Mouse (Mus musculus): ENCODE measurements around the gene Mycbp2.

The Mycbp2 gene

DNA sequence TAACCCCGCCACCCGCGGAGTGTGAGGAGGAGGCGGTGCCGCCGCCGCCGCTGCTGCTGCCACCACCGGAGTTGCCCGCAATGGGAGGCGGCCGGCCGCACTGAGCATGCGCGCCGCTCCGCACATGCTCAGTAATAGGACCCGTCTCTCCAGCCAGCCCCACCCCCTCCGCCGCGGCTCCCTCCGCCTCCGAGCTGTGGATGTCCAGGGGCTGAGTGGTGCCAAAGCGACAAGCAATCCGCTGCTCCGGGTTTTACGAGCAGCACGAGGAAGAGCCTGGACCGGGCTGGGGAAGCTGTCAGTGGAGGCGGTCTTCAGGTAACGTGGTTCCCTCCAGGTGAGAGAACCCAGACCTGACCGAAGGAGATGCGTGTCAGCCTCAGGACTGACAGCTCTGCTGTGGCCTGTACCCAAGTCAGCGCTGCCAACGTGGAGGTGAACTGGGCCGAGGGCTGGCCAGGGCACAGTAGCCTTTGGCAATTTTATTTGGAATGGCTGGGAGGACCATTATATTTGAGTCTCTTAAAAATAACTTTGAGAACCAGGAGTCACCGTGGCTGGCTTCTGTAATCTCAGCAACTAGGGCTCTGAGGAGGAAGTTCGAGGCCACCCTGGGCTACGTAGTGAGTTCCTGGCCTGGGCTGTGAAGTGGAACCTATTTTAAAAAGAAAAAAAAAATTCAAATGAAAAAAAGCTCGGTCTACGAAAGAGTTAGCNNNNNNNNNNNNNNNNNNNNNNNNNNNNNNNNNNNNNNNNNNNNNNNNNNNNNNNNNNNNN, at the start of gene Mycbp2:
Gene Mycbp2, minus strand, starts transcription at position 86 of the 777 bp plus-strand sequence.
- DNase-seq: peak; percentile 98

GRCm38 (mm10) chr14:103392391-103392790, 45.8 kb upstream of the Mycbp2 start:
- DNase-seq: no peak

GRCm38 (mm10) chr14:103387431-103387830, 40.8 kb upstream of the Mycbp2 start:
- no peak for DNase-seq

- no peak for DNase-seq
Measured at GRCm38 (mm10) chr14:103386871-103387270, 40.3 kb upstream of the Mycbp2 start.

- peak; percentile 61 for DNase-seq
Measured at GRCm38 (mm10) chr14:103385084-103385610, 38.5 kb upstream of the Mycbp2 start.

- no peak for DNase-seq
Measured at GRCm38 (mm10) chr14:103378703-103379102, 32.1 kb upstream of the Mycbp2 start.

DNA sequence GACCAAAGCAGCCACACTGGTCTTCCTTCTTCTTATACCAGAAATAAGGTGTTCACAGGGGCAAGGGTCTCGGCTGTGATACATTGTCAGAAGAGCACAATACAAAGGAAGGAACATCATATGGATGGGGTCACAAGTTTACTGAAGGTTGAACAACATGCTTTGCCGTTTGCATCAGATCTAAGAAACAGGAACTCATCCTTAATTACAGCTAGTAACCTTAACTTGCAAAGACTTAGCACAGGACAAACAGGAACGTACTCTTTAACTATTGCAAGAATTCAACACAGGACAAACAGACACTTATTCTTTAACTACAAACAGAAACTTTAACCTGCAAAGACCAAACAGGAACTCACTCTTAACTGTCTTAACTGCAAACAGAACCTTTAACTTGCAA, 30.2 kb upstream of the Mycbp2 start:
- DNase-seq: no peak

GRCm38 (mm10) chr14:103375523-103375922, 28.9 kb upstream of the Mycbp2 start:
- no peak for DNase-seq

DNA sequence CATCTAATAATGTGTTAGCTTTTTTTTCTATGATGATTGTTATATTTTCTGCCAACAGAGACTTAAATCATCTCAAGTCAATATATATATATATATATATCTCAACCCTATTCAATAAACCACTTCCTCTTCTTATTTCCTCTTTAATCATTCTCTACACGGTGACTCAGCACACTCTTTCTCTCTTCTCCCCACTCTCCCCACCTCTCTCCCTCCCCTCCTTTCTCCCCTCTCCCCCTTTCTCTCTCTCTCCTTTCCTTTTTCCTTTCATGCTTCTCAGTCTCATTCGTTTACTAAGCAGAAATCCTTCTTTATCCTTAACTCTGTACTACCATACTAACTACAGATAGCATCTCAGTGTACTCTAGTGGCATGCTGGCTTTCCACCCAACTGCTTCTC, 16.6 kb upstream of the Mycbp2 start:
- DNase-seq: no peak

DNA sequence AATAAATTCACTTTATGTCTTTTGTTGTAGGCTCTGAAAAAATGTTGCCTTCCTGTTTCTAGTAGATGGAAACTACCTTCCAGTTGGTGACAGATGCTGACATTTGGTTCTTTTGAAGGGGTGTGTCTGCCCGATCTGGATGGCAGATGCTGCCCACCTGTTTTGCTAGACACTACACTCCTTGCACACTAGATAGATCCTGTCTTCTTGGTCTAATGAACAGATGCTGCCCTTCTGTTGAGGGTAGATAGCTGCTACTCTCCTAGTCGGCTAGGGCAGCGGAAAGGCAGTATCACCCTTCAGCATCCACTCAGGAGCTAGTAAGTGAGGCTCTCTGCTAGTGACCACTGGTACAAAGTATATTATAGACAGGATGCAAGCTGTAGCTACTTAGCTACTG, 9.5 kb upstream of the Mycbp2 start:
- no peak for DNase-seq

DNA sequence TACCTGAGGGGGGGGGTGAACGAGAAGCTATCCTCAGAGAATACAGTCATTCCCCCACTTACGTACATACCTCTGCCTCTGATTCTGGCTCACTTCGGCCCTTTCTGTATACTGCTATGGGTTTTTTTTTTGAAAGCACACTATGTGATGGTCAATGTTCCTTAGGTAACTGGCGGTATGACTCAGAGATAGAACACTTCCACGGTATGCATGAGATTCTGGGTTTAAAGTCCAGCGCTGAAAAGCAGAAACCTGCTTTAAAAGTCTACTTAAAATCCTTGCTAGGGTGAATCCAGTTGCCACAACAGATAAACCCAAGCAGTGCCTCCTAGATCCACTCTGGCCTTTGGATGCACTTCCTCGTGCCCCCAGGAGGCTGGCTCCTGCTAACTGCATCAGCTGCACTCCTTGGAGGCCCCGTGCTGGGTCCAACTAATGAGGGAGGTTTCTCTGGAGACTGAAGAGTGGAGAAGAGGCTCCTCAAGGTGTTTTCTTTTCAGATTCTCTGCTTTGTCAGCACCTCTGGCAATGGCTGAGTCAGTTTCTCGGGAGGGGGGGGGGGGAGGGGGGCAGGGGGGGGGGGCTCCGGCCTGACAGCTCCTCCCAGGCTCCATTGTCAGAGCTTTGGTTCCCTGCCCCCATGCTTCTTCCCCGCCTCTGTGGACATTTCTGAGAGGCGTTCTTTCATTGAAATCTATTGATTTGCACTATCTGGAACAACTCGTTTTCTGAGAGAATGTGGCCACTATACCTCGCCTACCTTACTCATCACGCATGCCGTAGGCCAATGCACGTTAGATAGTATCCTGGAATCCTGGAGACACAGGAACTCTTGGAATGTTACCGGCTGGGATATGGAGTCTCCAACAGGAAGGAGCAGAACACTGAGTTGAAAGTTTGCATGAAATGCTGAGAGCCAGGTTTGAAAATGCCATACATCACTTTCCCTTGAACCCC, 8.1 kb upstream of the Mycbp2 start:
- DNase-seq: peak; percentile 45

- DNase-seq: no peak
Measured at GRCm38 (mm10) chr14:103345858-103346728, 521 bp downstream of the Mycbp2 start.

DNA sequence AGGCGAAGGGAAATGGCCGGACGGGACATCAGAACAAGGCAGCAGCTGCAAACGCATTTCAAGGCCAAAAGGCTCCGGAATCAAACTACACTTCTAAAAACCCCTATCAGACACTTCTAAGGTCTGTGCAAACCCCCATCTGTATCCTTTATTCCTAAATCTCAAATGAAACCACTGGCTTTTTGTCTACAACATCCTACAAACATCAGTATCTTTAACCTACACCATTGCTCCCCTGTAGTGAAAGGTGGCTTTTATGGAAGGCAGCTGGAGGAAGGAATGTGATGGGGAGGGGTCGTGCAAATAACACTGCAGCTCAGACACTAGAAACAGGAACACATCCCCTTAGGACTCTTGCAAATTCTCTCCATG, 1.1 kb downstream of the Mycbp2 start:
- DNase-seq: no peak

DNA sequence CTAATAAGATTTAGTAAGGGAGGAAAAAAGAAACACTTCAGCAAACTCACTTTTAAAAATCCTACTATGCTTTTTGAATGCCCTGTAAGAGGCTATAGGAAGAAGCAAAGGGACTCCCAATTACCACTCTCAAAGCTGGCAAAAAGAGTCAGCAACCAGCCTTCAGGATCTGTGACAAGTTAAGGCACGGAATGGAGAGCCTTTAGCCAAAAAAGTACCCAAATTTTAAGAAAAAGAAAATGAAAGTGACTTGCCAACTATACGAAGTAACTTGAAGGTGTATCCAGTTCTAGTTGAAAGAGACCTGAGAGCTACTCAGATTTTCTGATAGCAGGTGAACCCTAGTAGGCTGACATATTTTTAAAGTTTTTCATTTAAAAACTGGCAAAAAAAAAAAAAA, 1.6 kb downstream of the Mycbp2 start:
- no peak for DNase-seq

GRCm38 (mm10) chr14:103343791-103344190, 2.8 kb downstream of the Mycbp2 start:
- DNase-seq: peak; percentile 14

- DNase-seq: no peak
Measured at GRCm38 (mm10) chr14:103341385-103342294, 5.0 kb downstream of the Mycbp2 start.

GRCm38 (mm10) chr14:103312926-103313325, 33.7 kb downstream of the Mycbp2 start:
- DNase-seq: no peak

DNA sequence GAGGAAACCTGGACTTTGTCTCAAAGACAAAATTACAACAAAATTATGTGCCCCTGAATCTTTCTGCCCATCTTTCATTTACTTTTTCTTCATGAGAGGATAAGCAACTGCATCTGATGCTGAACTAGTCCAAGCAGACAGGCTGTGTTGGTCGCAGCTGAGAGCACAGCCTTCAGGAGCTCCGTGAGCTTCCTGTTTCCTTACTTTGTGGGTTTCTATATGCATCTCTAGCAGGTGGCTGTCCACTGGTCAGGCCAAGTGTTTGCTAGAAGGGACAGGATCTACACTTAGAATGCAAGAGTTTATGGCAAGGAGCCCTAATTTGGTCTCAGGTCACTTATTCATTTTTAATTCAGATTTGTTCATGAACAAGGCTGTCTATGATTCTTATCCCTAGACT, 50.4 kb downstream of the Mycbp2 start:
- no peak for DNase-seq

DNA sequence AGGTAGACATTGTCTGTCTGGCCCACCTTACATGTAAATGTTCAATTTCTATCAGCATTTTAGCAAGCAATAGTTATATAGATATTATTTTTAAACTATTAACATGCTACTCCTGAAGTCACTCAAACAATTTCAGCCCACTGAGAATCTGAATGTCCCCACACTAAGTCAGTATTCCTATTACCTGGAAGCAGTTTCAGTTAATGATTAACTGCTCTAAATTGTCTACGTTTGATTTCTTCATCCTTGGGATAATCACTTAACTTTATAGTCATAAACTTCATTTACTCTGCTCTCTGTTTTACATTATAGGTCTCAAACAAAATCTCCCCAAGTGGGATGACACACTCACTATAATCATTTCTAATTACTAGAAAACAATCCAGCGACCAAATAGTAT, 60.0 kb downstream of the Mycbp2 start:
- DNase-seq: no peak

- DNase-seq: no peak
Measured at GRCm38 (mm10) chr14:103276667-103277066, 69.9 kb downstream of the Mycbp2 start.

GRCm38 (mm10) chr14:103260437-103260836, 86.2 kb downstream of the Mycbp2 start:
- DNase-seq: no peak

DNA sequence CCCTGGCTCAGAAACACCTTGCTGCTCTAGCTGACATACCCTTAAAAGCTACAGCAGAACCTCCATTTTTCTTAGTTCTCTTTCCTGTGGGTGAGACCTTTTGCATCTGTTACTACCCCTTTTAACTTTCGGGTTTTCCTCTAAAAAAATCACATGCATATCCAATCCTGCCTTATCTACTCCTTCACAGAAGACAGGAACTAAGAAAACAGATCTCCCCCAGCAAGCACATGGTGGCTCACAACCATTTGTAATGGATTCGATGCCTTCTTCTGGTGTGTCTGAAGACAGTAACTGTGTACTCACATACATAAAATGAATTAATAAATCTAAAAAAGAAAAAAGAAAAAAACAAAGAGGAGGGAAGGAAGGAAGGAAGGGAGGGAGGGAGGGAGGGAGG, 87.9 kb downstream of the Mycbp2 start:
- DNase-seq: no peak
